Mouse (Mus musculus): ENCODE data around the gene Slc17a5. TPM values are rescaled to one million over a fixed set of nuclear protein-coding genes. Genes with fewer than 3 reads are reported as not detected.

Slc17a5 gene
- 10 to 100 TPM; 23.0 to 24.5 TPM for total RNA-seq (2021)
- long read RNA-seq, experiment 1, transcript Slc17a5-201 (11 exons, 3,236 nt) = major isoform, 14 of 25 reads
- long read RNA-seq, experiment 1, partial matches to known transcripts = 5 of 25 reads
- long read RNA-seq, experiment 1, other reads (novel, unspliced or antisense) = 6 of 25 reads
- long read RNA-seq, experiment 2, transcript Slc17a5-201 (11 exons, 3,236 nt) = major isoform, 19 of 37 reads
- long read RNA-seq, experiment 2, partial matches to known transcripts = 2 of 37 reads
- long read RNA-seq, experiment 2, other reads (novel, unspliced or antisense) = 15 of 37 reads

DNA sequence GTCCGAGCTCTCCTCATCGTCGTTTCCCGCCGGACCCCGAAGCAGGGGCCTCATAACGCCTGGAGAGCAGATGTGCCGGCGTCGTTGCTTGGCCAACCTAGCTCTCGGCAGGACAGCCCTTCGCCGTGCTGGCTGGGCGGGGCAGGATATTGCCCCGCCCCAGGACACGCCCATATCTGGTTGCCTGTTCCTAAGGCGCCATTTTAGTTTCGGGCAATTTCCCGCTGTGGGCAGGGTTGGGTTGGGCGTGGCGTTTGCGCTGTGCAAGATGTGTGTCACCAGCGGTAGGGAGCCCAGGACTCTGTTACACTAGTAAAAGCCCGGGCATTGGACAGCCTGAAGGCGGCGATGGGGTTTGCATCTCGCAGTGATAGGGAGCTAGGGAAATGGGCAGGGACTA, at the start of gene Slc17a5:
TSS of gene Slc17a5 (minus strand) at position 128 of the 400 bp plus-strand sequence.
- peak; percentile 92 to 93 for DNase-seq (ENCODE audit: low spot score in 2 of 2)
- H3K27ac ChIP-seq = peak within 1 kb of the TSS; percentile 88

DNA sequence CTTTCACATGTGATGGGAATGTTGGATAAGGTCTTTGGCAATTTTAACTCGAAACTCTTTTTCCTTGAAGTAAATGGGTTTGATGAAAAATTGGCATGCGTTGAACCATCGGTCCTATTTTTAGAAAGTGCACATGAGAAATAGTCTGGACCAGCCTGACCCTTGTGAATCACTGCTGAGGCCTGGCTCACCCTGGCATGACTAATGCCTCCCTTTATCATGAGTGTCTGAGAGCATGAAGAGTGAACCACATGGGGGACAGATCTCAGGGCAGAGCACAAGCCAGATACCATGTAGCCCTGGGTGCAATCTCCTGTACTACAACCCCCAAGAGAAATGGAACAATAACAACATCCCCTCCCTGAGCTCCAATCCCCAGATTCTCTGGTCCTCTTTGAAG, 46.1 kb upstream of the Slc17a5 start:
- TF ChIP-seq CTCF (conservative IDR thresholded peaks at IDR 0.05) = no peak
- Histone ChIP-seq H3K27ac (no peak overlapping the region), H3K4me3 (no peak overlapping the region)
- no peak for DNase-seq (ENCODE audit: low spot score in 2 of 2)

More for the DNA sequence above, at the start of gene Slc17a5:
- H3K4me3 ChIP-seq = peak within 1 kb of the TSS; percentile 83
- peak; percentile 23 for TF ChIP-seq CTCF (conservative IDR thresholded peaks at IDR 0.05)

DNA sequence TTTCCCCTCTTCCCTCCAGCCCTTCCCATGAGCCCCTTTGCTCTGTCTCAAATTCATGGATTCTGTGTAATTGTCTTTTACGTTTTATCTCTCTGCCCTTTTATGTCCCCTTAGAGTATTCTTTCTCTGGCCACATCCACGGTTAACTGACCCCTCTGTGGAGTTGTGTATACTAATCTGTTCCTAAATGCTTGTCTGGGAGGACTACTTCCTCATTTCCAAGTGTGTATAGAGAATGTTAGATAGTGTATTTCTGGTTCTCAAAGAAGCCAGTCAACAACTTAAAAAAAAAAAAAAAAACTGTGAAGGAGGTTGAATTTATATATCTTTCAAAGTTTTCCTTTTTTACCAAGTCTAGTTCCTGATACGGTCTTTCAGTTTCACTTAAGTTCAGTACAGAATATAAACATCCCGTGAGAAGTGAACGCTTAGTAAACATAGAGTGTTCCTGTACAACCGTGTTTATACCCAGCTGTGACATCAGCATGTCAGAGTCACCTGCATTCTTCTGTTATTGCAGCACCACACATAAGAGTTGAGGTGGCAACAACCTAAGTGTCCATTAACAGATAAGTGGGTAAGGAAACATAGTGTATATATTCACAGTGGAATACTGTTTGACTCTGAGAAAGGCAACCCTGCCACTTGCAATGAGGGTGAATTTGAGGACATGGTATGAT, 44.1 kb upstream of the Slc17a5 start:
- no peak for DNase-seq (ENCODE audit: low spot score in 2 of 2)
- no peak overlapping the region for H3K27ac ChIP-seq
- H3K4me3 ChIP-seq = no peak overlapping the region
- no peak for TF ChIP-seq CTCF (conservative IDR thresholded peaks at IDR 0.05)

DNA sequence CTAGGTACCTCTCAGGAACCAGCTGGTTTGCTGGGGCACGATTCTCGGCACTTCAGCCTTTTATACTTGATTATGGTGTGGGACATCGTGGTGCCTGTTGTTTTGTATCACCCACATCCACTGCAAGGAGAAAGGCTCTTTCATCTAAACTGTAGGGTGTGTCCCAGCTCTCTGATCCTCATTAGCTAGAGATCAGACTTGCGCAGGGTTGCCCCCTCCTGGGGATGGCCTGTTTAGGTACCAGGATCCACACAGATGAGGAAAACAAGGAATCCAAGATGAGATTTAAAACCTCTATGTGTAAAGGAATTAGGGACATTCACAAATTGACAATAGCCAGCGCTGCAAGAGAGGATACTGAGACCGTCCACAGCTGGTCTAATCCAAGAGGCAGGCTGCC, 42.1 kb upstream of the Slc17a5 start:
- no peak overlapping the region for H3K27ac ChIP-seq
- no peak for DNase-seq (ENCODE audit: low spot score in 2 of 2)
- TF ChIP-seq CTCF (conservative IDR thresholded peaks at IDR 0.05) = peak; percentile 53
- H3K4me3 ChIP-seq = peak overlapping the region; percentile 22; the same call in 1 of the 2 replicates

DNA sequence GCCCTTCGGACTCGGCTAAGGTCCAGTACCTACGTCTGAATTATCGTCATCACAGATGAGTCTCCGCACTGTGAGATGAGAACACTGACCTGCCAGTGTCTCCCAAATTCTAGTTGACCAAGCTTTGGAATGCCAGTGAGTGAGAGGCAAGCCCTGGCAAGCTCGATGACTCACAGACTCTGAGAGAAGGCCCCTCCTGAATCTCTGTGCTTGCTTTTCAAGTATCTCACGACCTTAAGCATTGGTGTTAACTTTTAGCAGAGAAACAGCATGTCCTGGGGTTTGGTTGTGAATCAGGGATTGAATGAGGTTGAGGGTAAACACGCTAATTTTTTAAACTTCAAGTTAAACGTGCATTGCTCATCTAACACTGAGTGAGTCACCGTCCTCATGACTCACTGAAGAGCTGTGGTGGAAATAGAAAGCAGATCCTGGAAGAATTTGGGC, 35.5 kb upstream of the Slc17a5 start:
- Histone ChIP-seq H3K4me3 (no peak overlapping the region), H3K27ac (no peak overlapping the region)
- no peak for TF ChIP-seq CTCF (conservative IDR thresholded peaks at IDR 0.05)
- peak in 1 of 2 experiments; percentile 33 for DNase-seq (ENCODE audit: low spot score in 2 of 2)

DNA sequence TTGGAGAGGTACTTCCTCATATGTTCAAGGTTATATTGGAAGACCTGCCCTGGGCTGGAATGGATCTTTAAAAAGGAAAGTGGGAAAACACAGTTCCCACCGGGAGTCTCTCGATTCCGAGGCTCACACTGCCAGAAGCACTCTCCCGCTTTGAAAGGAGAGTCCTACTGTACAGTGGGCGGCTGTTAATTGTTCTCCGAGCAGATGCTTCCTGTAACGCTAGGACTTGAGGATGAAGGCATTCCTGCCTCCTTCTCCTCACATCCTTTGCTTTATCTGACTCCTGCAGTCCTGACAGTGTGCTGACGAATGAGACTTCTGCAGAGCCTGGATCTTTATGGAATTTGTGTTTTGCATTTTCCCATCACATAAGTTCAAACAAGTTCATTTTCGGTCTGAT, 31.4 kb upstream of the Slc17a5 start:
- no peak overlapping the region for H3K27ac ChIP-seq
- no peak for TF ChIP-seq CTCF (conservative IDR thresholded peaks at IDR 0.05)
- DNase-seq (ENCODE audit: low spot score in 2 of 2) = no peak
- H3K4me3 ChIP-seq = no peak overlapping the region

DNA sequence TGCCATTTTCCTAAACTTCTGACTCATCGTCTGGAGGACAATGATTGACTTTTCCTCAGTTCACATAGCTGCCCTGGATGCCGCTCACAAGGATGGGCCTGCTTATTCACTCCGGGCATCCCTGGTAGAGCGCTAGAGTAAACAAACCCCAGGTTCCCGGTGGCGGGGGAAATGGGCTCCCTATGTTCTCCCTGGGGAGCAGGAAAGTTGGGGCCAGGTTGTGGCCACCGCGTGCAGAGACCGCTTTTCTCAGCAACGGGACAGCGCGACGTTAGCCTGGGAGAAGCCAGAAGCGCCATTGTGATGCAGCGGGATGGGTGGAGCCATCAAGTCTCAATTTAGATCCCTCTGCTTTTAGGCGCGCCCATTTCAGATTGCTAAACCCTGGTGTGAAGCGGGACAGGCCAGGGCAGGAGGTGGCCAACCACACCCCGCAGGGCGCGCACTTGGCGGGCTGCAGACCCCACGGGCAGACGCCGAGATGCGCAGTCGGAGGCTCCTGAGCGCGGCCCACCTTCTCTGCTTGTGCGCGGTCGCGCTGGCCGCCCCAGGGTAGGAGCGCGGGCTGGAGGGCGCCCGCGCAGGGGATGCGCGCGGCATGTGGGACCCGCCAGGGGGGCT, 27.7 kb upstream of the Slc17a5 start, which contains the start of gene Cd109:
TSS of gene Cd109 (plus strand) at position 146 of the 621 bp plus-strand sequence.
- no peak for DNase-seq (ENCODE audit: low spot score in 2 of 2)
- no peak within 1 kb of the TSS for H3K27ac ChIP-seq
- no peak for TF ChIP-seq CTCF (conservative IDR thresholded peaks at IDR 0.05)
- peak within 1 kb of the TSS; percentile 64 for H3K4me3 ChIP-seq

DNA sequence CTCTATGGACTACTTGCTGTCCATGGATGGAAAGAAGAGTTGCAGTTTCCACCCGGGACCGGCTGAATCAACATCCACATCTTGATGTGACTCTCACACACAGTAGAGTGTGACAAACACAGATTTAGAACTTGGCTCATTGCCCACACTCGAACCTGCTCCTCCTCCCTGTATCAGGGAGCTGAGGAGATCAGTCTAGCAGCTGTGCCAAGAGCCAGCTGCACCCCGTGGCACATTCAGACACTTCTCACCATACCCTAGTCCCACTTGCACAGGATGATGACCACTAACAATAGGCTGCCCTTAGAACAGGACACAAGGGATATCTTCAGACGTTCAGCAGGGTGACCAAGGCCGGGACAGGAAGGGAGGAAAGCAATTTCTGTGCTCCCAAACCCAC, 26.4 kb upstream of the Slc17a5 start:
- H3K27ac ChIP-seq = no peak overlapping the region
- peak overlapping the region; percentile 22; the same call in 1 of the 2 replicates for H3K4me3 ChIP-seq
- no peak for DNase-seq (ENCODE audit: low spot score in 2 of 2)
- no peak for TF ChIP-seq CTCF (conservative IDR thresholded peaks at IDR 0.05)

DNA sequence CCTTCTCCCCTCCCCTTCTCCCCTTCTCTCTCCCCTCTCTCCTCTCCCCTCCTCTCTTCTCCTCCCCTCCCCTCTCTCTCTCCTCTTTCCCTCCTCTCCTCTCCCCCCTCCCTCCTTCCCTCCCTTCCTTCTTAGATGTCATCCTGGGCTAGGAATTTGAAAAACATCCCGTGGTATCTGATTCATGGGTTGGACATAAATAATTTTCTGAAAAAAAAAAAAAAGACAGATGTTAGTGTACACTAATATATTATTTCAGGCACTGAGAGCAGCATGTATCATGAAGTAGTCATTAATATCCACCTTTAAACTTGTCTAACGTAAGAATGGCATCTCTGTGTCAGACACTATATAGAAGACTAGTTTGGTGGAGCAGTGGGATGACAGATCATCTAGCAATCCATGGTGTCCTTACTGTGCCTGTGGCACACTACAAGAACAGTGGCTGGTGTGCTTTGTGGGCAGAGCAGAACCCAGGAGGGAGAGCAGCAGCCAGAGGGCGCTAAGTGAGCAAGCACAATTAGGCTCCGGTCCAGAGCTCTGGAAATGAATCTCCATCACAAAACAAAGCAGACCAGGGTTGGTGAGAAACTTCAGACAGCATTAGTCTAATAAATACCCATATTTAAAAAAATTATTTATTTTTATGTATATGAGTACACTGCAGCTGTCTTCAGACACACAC, 13.3 kb upstream of the Slc17a5 start:
- TF ChIP-seq CTCF (conservative IDR thresholded peaks at IDR 0.05) = peak; percentile 77
- no peak for DNase-seq (ENCODE audit: low spot score in 2 of 2)
- H3K4me3 ChIP-seq = no peak overlapping the region
- no peak overlapping the region for H3K27ac ChIP-seq

DNA sequence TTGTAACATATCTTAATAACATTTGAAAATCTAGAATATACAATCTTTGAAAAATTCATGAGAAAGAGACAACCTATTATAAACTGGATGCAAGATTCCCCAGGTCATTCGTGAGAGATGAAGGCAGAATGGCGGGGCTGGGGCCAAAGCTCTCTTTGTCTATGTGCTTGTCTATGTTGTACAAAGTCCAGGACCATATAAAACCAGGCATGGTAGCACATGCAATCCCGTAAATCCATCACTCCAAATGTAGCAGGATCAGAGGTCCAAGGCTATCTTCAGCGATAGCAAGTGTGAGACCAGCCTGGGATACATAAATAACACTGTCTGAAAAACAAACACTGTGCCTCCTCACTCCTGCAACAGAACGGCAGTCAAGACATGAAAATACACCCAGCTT, 12.1 kb upstream of the Slc17a5 start:
- Histone ChIP-seq H3K4me3 (no peak overlapping the region), H3K27ac (no peak overlapping the region)
- TF ChIP-seq CTCF (conservative IDR thresholded peaks at IDR 0.05) = no peak
- no peak for DNase-seq (ENCODE audit: low spot score in 2 of 2)

DNA sequence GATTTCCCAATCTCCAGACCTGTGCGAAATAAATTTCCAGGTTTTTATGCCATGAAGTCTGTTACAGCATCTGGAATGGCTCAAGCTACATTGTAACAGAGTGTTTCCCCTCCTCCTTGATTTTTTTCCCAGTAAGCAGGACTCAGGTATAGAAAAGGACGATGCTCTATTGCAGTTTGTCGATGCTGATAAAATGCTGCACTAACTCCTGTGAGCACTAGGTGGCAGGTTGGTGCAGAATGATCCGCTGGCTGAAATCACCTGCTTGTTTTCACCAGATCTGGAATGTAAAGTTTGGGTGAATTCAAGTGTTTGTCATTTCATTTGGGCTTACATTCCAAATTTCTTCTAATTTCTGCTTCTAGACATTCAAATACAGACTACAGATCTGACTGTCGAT, 9.0 kb upstream of the Slc17a5 start:
- Histone ChIP-seq H3K27ac (no peak overlapping the region), H3K4me3 (no peak overlapping the region)
- peak; percentile 94 for TF ChIP-seq CTCF (conservative IDR thresholded peaks at IDR 0.05)
- DNase-seq (ENCODE audit: low spot score in 2 of 2) = peak; percentile 37 to 44

DNA sequence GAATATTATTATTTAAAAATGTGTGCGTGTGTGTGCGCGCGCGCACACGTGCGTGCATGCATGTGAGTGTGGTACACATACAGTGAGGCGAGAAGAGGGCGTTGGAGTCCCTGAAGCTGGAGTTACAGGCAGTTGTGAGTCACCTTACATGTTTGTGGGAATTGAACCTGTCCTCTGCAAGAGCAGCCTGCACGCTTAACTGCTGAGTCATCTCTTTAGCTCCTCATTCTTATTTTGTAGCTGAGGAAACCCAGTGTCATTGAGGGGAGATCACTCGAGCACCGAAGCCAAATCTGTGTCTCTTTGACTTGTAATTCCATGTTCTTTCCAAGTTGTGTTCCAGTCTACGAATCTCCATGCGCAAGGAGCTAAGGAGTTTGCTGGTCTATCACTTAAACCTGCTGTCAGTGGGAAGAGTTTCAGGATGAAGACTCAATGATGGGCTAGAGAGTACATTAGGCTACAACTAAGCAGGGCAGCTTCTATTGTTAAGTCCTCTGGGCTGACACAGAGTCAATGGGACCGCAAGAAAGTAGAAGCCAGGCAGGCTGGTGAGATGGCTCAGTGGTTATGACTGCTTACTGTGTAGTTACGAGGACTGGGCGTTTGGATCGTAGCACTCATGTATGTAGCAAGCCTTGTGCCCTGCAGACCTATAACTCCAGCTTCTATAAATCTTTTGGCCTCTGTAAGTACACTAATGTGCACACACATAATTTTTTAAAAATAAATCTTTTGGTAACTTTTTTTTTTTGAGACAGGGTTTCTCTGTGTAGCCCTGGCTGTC, 8.1 kb upstream of the Slc17a5 start:
- no peak for DNase-seq (ENCODE audit: low spot score in 2 of 2)
- Histone ChIP-seq H3K4me3 (no peak overlapping the region), H3K27ac (no peak overlapping the region)
- no peak for TF ChIP-seq CTCF (conservative IDR thresholded peaks at IDR 0.05)
